Mouse (Mus musculus) kidney, embryonic 16.5 days (tissue): ENCODE data around the gene Ccnq. TPM values are rescaled to one million over a fixed set of nuclear protein-coding genes. Genes with fewer than 3 reads are reported as not detected.

Experiments used
- ATAC-seq: fragments of 200-750 bp; cut with Nextera tagmentation; 2 replicates; pipeline ENCODE4 v1.8.0; 2017; ENCODE audit warnings: moderate TSS enrichment; ENCODE audit not compliant: low FRiP score, low TSS enrichment
- H3K27ac ChIP-seq: fragments of 300-500 bp; sonication (generic); 2 replicates; pipeline ENCODE4 v1.5.1; 2014; ENCODE audit warnings: low read length
- H3K27me3 ChIP-seq: fragments of 300-500 bp; sonication (generic); 2 replicates; pipeline ENCODE4 v1.6.1; 2014; ENCODE audit warnings: low read length, control low read depth, mixed read lengths; ENCODE audit not compliant: insufficient read depth
- H3K36me3 ChIP-seq: fragments of 300-500 bp; sonication (generic); 2 replicates; pipeline ENCODE4 v1.6.1; 2014; ENCODE audit warnings: low read length, control low read depth, mixed read lengths; ENCODE audit not compliant: insufficient read depth
- H3K4me1 ChIP-seq: fragments of 300-500 bp; sonication (generic); 2 replicates; pipeline ENCODE4 v1.6.1; 2014; ENCODE audit warnings: low read length, control low read depth, mixed read lengths; ENCODE audit not compliant: insufficient read depth
- H3K4me2 ChIP-seq: fragments of 300-500 bp; sonication (generic); replicated peaks from 2 replicates; pipeline ENCODE4 v1.6.1; 2014; ENCODE audit warnings: low read depth, low read length
- H3K4me3 ChIP-seq: fragments of 300-500 bp; sonication (generic); 2 replicates; pipeline ENCODE4 v1.5.1; 2014; ENCODE audit warnings: mild to moderate bottlenecking, low read length
- H3K9ac ChIP-seq: fragments of 300-500 bp; sonication (generic); replicated peaks from 2 replicates; pipeline ENCODE4 v1.6.1; 2014; ENCODE audit warnings: low read length
- H3K9me3 ChIP-seq: fragments of 300-500 bp; sonication (generic); 2 replicates; pipeline ENCODE4 v1.6.1; 2016; ENCODE audit warnings: low read length, control low read depth
- WGBS: fragments of 180-500 bp; shearing (Covaris S2); extraction: QIAGEN DNeasy Blood & Tissue Kit; methylation state at CpG from one replicate; pipeline ENCODE4 v1.1.7; 2014; 5-methylcytosine and 5-hydroxymethylcytosine counted together
- microRNA-seq: library from miRNA; unstranded; fragments of <30 nt; microRNA quantifications from one replicate; pipeline ENCODE4, GENCODE M21; 2016
- polyA plus RNA-seq: library from polyadenylated mRNA; unstranded; fragments of >200 nt; fragmentation: Nextera tagmentation; extraction: Ambion mirVana; gene quantifications from 2 replicates; pipeline ENCODE4 v1.2.1, GENCODE M21; 2015

Gene Ccnq
- polyA plus RNA-seq, 1 experiment from 2014 or later, result 47.0 TPM

DNA sequence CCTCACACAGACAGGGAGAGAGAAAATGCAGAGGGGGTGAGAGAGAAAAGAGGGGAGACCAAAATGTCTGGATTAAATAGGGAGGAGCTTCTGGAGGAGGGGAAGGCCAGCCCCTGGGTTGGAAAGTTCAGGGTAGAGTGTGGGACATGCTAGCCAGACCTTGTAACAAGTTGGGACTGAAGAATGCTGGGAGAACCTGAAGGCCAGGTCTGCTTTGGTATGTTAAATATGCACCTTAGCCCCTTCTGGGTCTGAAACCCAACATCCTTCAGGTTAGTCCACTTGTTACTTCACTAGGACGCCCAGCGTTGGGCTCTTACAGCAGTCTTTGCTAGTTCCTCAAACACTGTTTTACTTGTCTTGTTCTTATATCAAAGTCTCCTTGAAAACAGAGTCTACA is 30.1 kb downstream of the Ccnq start:
- Histone ChIP-seq H3K4me1 (no peaks in the 10 kb centered on the region), H3K4me3 (no peak overlapping the region), H3K4me2 (no peak overlapping the region), H3K9ac (no peak overlapping the region), H3K36me3 (no peaks in the 10 kb centered on the region), H3K27ac (no peak overlapping the region), H3K9me3 (no peaks in the 10 kb centered on the region), H3K27me3 (no peaks in the 10 kb centered on the region)
- WGBS, result 73% methylated on average over 2 of the region's 2 CpGs
- ATAC-seq, result no peak

DNA sequence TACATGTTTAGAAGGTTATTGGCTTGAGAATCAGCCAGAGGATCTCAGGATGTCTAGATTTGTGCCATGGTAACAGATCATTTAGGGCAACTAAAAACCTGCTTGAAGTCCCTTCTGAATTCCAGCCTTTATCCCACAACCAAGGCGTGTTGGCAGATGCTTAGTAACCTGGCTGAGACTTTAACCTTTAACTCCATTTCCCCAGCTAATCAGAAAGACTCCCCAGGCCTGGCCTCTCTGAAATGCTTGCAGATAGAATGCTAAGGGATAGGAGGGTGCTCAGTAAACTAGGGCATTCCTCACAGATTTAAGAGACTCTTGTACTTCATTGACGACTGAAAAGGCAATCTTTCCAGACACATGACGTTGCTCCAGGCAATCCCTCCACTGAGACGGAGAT is 33.9 kb downstream of the Ccnq start:
- ATAC-seq, result no peak
- no peaks in the 10 kb centered on the region for H3K36me3 ChIP-seq
- no peak overlapping the region for H3K27ac ChIP-seq
- no peak overlapping the region for H3K4me3 ChIP-seq
- WGBS, result 47% methylated on average over 4 of the region's 4 CpGs
- no peaks in the 10 kb centered on the region for H3K27me3 ChIP-seq
- H3K4me1 ChIP-seq, result no peaks in the 10 kb centered on the region
- no peak overlapping the region for H3K4me2 ChIP-seq
- no peaks in the 10 kb centered on the region for H3K9me3 ChIP-seq
- H3K9ac ChIP-seq, result no peak overlapping the region

DNA sequence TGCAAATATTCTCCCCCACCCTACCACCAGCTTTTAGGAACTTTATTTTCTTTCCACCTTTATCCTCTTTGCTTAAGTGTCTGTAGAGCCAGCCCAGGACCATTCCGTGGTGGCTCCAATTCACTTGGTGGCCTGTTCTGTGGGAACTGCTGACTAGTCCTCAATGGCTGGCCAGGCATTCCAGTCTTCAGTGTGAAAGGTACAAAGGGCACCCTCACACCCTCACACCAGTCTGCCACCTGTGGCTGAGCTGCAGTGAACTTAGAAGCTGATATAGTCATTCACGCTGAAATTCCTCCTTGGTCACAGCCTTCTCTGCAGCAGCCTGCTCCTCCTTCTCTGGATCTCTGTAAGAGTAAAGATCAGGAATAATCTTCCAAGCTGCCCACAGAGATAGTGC is 42.9 kb downstream of the Ccnq start:
- no peak overlapping the region for H3K9ac ChIP-seq
- H3K4me3 ChIP-seq, result no peak overlapping the region
- no peak for ATAC-seq
- no peaks in the 10 kb centered on the region for H3K36me3 ChIP-seq
- H3K27me3 ChIP-seq, result no peaks in the 10 kb centered on the region
- no peaks in the 10 kb centered on the region for H3K9me3 ChIP-seq
- no peaks in the 10 kb centered on the region for H3K4me1 ChIP-seq
- no peak overlapping the region for H3K4me2 ChIP-seq
- H3K27ac ChIP-seq, result no peak overlapping the region
- WGBS, result 72% methylated on average over 2 of the region's 2 CpGs

DNA sequence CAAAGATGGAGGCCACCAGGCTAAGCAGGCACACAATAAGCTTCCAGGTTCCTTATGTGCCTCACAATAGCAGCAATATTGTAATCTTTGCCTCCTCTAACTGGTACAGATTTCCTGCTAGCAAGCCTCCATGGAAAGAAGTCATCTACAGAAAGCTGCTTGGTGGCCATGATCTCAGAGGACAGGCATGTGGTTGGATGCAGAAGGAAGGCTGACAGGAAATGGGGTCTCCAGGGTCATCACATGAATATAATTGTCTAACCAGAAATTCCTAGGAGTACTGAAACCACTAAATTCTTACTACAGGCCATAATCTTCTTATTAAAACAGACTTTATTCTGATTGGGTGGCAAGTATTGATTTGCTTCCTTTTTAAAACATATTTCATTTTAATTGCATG is 45.5 kb downstream of the Ccnq start:
- no peaks in the 10 kb centered on the region for H3K27me3 ChIP-seq
- no peak overlapping the region for H3K9ac ChIP-seq
- no peaks in the 10 kb centered on the region for H3K4me1 ChIP-seq
- H3K9me3 ChIP-seq, result no peaks in the 10 kb centered on the region
- H3K4me2 ChIP-seq, result no peak overlapping the region
- no peak overlapping the region for H3K27ac ChIP-seq
- no peak overlapping the region for H3K4me3 ChIP-seq
- no peak for ATAC-seq
- H3K36me3 ChIP-seq, result no peaks in the 10 kb centered on the region

DNA sequence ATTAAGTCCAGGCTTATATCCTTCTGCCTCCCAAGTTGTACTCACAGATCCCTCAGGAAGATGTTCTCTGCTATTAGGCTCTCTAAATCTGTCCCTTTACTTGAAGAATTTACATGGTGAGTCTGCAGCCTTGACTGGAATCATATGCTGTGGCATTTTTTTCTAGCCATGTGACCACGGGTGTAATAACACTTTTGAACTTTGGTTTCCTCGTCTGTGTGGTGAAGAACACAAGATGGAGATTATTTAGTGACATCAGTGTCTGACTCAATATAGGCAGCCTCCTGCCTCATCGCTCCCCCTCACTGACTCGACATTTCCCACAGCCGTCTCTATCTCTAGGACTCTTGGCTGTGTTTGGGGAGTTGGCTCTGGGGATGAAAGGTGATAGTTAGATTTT is 48.4 kb downstream of the Ccnq start:
- H3K27me3 ChIP-seq, result no peaks in the 10 kb centered on the region
- H3K36me3 ChIP-seq, result no peaks in the 10 kb centered on the region
- H3K27ac ChIP-seq, result no peak overlapping the region; the same call in 1 of the 2 replicates
- H3K4me2 ChIP-seq, result no peak overlapping the region
- no peaks in the 10 kb centered on the region for H3K4me1 ChIP-seq
- H3K9ac ChIP-seq, result no peak overlapping the region
- H3K4me3 ChIP-seq, result no peak overlapping the region
- ATAC-seq, result no peak
- H3K9me3 ChIP-seq, result no peaks in the 10 kb centered on the region
- WGBS, result 73% methylated on average over 5 of the region's 5 CpGs

DNA sequence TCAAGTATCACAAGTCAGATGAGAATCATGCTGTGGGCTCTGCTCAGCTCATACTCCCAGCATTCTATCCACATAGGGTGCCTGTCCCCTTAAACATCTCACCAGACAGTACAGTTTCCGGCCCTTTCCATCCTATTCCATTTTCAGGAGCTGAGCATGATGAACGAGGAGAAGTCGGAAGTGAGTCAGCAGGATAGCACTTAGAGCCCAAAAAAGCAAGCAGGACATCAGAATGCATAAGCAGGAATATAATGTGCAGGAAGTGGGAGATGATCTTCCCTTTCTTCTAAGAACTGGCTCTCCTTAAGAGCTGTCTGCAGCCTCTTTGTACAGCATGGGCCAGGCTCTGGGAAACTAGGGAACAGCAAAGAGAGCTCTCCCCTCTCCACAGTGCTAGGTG is 49.2 kb downstream of the Ccnq start:
- Histone ChIP-seq H3K9ac (no peak overlapping the region), H3K27me3 (no peaks in the 10 kb centered on the region), H3K4me1 (no peaks in the 10 kb centered on the region), H3K9me3 (no peaks in the 10 kb centered on the region), H3K36me3 (no peaks in the 10 kb centered on the region), H3K27ac (peak overlapping the region; percentile 50; the same call in 1 of the 2 replicates), H3K4me2 (no peak overlapping the region), H3K4me3 (no peak overlapping the region)
- 65% methylated on average over 3 of the region's 3 CpGs for WGBS
- no peak for ATAC-seq

Small RNAs within 50 kb of the gene (microRNA-seq; reads per million reads assigned to microRNA genes)
- gene Gm23840, result not detected

Other genes starting within 250 kb of the Ccnq start
- gene Sebox, start 248.3 kb downstream of the Ccnq start, polyA plus RNA-seq, result not detected in 2 replicates
- 56.9 and 58.8 TPM in 2 replicates for gene Tmem199, start 239.6 kb downstream of the Ccnq start, polyA plus RNA-seq
- gene Poldip2, start 239.5 kb downstream of the Ccnq start, polyA plus RNA-seq, result 188 and 192 TPM in 2 replicates
- 95.1 and 100 TPM in 2 replicates for gene Tnfaip1, start 215.4 kb downstream of the Ccnq start, polyA plus RNA-seq
- 125 and 130 TPM in 2 replicates for gene Ift20, start 215.4 kb downstream of the Ccnq start, polyA plus RNA-seq
- gene Tmem97, start 201.0 kb downstream of the Ccnq start, polyA plus RNA-seq, result 70.7 and 75.1 TPM in 2 replicates
- gene Nlk, start 54.4 kb downstream of the Ccnq start, polyA plus RNA-seq, result 14.3 and 16.3 TPM in 2 replicates
- gene Lyrm9, start 74.9 kb upstream of the Ccnq start, polyA plus RNA-seq, result 21.1 TPM in 2 replicates
- 2.1 and 2.7 TPM in 2 replicates for gene Nos2, start 169.1 kb upstream of the Ccnq start, polyA plus RNA-seq
- gene Lgals9, start 233.2 kb upstream of the Ccnq start, polyA plus RNA-seq, result 52.5 and 59.5 TPM in 2 replicates